In the genomic region with DNA sequence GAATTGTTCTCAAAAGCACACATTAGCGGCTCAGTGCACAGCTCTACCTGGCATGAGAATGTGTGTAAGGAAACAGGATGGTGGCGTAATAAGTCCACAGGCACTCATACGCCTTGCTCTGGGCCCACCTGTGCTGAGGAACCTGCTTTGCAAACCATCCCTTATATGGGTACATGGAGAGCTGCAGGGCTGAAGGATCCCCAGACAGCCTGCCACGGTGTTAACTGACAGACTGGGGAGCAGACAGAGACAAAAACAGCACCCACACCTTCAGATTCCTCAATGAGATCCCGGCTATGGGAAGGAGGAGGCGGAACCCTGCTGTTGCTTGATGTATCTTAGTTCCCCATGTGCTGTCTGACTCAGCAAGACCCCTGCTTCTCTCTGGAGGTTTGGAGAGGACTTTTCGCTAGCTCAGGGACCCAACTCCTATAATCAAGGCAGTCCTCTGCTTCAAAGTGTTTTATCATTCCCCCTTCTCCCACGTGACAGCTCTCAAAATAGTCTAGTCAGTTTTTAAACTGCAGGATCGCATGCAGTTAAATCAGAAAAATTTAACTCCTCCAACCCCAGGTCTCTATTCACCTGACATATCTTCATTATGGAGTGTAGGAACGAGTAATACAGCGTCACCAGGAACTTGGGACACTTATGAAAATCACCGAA, we compare ENCODE assay signal across 12 mouse cellular contexts. TPM values are rescaled to one million over a fixed set of nuclear protein-coding genes. Genes with fewer than 3 reads are reported as not detected.
DNase-seq lines count a peak whose midpoint lies in the region; ATAC-seq and TF ChIP-seq lines count a peak whose summit lies in the region.
"Had no signal": no experiment of that assay in that cellular context is flagged by ENCODE, and none has a peak within 500 bp of the region (broad histone marks: within the 10 kb centered on the region; RNA-seq: fewer than 3 reads in every experiment).

No protein-coding gene starts in this region.

- H3K27me3 ChIP-seq in heart, embryonic 12.5 days (replicated peaks) = no peaks in the 10 kb centered on the region
- H3K27me3 ChIP-seq: hindbrain, embryonic 15.5 days; stomach, embryonic 15.5 days had no signal

- peak; percentile 47 to 67 for DNase-seq in layer of hippocampus, adult 18-20 months (ENCODE audit: low spot score in 2 of 2)
- no peak for DNase-seq in layer of hippocampus, postnatal 25 days (ENCODE audit: extremely low spot score in 1 of 2, low spot score in 1 of 2)
- peak; percentile 60 to 62 for DNase-seq in left cerebral cortex, adult 2 months (ENCODE audit: extremely low spot score in 1 of 2, low spot score in 2 of 2)
- peak; percentile 52 for DNase-seq in right cerebral cortex, postnatal 14 days
- no peak for DNase-seq in yolk sac, embryonic 10.5 days (ENCODE audit: low spot score)
- DNase-seq in cerebellum, postnatal 25 days = no peak
- DNase-seq: cerebellum, adult 9-11 months; kidney, postnatal 14 days had no signal

- no peaks in the 10 kb centered on the region for H3K9me3 ChIP-seq in heart, embryonic 12.5 days (replicated peaks)
- H3K9me3 ChIP-seq: hindbrain, embryonic 15.5 days; stomach, embryonic 15.5 days had no signal

- H3K4me2 ChIP-seq in heart, embryonic 12.5 days = peak overlapping the region; percentile 50
- H3K4me2 ChIP-seq: hindbrain, embryonic 15.5 days; stomach, embryonic 15.5 days had no signal

- intact Hi-C loops in left cerebral cortex, adult 2 months (cut with DNase I) = loop anchor here (5.0 kb wide), 1 partner anchor 98 kb away; no protein-coding TSS in a partner anchor

- 40% methylated on average over 12 of the region's 12 CpGs for WGBS in heart, embryonic 12.5 days

- peak overlapping the region; percentile 90 for H3K27ac ChIP-seq in heart, embryonic 12.5 days (ENCODE audit: poor library complexity, severe bottlenecking)
- peak overlapping the region; percentile 76 for H3K27ac ChIP-seq in left cerebral cortex, adult 2 months
- H3K27ac ChIP-seq: hindbrain, embryonic 15.5 days; liver, embryonic 14.5 days; stomach, embryonic 15.5 days had no signal

- H3K4me1 ChIP-seq in heart, embryonic 12.5 days (replicated peaks) = peaks cover 39% of the 10 kb centered on the region
- H3K4me1 ChIP-seq: hindbrain, embryonic 15.5 days; stomach, embryonic 15.5 days had no signal

- TF ChIP-seq CTCF in left cerebral cortex, adult 2 months (IDR thresholded peaks at IDR 0.05) = no peak

- 0 out of 2 replicates have a peak overlapping the region, but pooled peaks have one; percentile 44 for H3K9ac ChIP-seq in heart, embryonic 12.5 days
- H3K9ac ChIP-seq: hindbrain, embryonic 15.5 days; liver, embryonic 14.5 days; stomach, embryonic 15.5 days had no signal

- 0 out of 2 replicates have a peak overlapping the region, but pooled peaks have one; percentile 4 for H3K4me3 ChIP-seq in heart, embryonic 12.5 days
- no peak overlapping the region for H3K4me3 ChIP-seq in left cerebral cortex, adult 2 months
- H3K4me3 ChIP-seq: hindbrain, embryonic 15.5 days; stomach, embryonic 15.5 days had no signal

- 0 out of 2 replicates have a peak, but pooled peaks cover under 1% of the 10 kb centered on the region for H3K36me3 ChIP-seq in heart, embryonic 12.5 days
- H3K36me3 ChIP-seq: hindbrain, embryonic 15.5 days; stomach, embryonic 15.5 days had no signal

- peak; percentile 55 for ATAC-seq in heart, embryonic 12.5 days (ENCODE audit: insufficient number of reproducible peaks, low FRiP score)

RNA-seq across cellular contexts. Expression of a gene that starts 50.9 kb away (rescaled TPM):
- total RNA-seq in layer of hippocampus, adult 18-20 months (2021) = 10 to 100 TPM in 1 of 2 experiments, 1 to 10 TPM in 1; 10.0 to 10.7 TPM
- total RNA-seq in layer of hippocampus, postnatal 25 days (2021) = 10 to 100 TPM in 1 of 2 experiments, 1 to 10 TPM in 1; 9.6 to 11.2 TPM
- 32.7 and 32.9 TPM in 2 replicates for polyA plus RNA-seq in heart, embryonic 12.5 days (2016; fragmentation: Nextera tagmentation; extraction: Ambion mirVana)
- total RNA-seq in left cerebral cortex, adult 2 months (2021) = 10 to 100 TPM; 11.8 to 12.1 TPM

Comparison
In these comparisons a context has a peak if more than half of its experiments do, and no peak if none do; other contexts are left out.
1. DNase-seq: peak in layer of hippocampus, adult 18-20 months (2 of 2), left cerebral cortex, adult 2 months (2 of 2) and right cerebral cortex, postnatal 14 days (single experiment); none in layer of hippocampus, postnatal 25 days (0 of 2), yolk sac, embryonic 10.5 days (single experiment) and cerebellum, postnatal 25 days (0 of 2).